Mouse (Mus musculus) CH12.LX (cell line): Measurements from ENCODE around the gene 1700042G07Rik.

Source experiments
- CTCF ChIP-seq, 2 experiments: IDR thresholded peaks in 1 of 2; conservative IDR thresholded peaks in 1 of 2; 2 replicates each; pipeline ENCODE4 v1.5.1; 2011 to 2012; ENCODE audit warnings: low read depth in 2 of 2, low read length in 2 of 2, improper control_type of control experiment in 1 of 2, inconsistent platforms in 1 of 2, mild to moderate bottlenecking in 1 of 2, moderate library complexity in 1 of 2
- EP300 ChIP-seq: IDR thresholded peaks from 2 replicates; pipeline ENCODE4 v1.6.1; 2011; ENCODE audit warnings: low read length, improper control_type of control experiment
- MEF2A ChIP-seq: IDR thresholded peaks from 2 replicates; pipeline ENCODE4 v1.6.1; 2014; ENCODE audit warnings: low read depth, mild to moderate bottlenecking, inconsistent platforms, low read length, improper control_type of control experiment, borderline replicate concordance
- POLR2A ChIP-seq: IDR thresholded peaks from 2 replicates; pipeline ENCODE4 v1.6.1; 2011; ENCODE audit warnings: low read depth, mild to moderate bottlenecking, improper control_type of control experiment, low read length

GRCm38 (mm10) chr4:116198422-116198821 is 25.2 kb downstream of the 1700042G07Rik start:
- TF ChIP-seq MEF2A (no peak), EP300 (no peak), CTCF (conservative IDR thresholded peaks at IDR 0.05 in 1 of 2, IDR thresholded peaks at IDR 0.05 in 1 of 2; ENCODE audit: low read depth in 2 of 2, low read length in 2 of 2) (peak; percentile 10 to 42; a peak in 2 of 4 replicates), POLR2A (no peak)
